Mouse (Mus musculus): ENCODE measurements around the gene Hist1h1a. TPM values are rescaled to one million over a fixed set of nuclear protein-coding genes. Genes with fewer than 3 reads are reported as not detected.

Gene Hist1h1a
- polyA plus RNA-seq, 1 experiment from 2014 or later = 4.3 TPM

DNA sequence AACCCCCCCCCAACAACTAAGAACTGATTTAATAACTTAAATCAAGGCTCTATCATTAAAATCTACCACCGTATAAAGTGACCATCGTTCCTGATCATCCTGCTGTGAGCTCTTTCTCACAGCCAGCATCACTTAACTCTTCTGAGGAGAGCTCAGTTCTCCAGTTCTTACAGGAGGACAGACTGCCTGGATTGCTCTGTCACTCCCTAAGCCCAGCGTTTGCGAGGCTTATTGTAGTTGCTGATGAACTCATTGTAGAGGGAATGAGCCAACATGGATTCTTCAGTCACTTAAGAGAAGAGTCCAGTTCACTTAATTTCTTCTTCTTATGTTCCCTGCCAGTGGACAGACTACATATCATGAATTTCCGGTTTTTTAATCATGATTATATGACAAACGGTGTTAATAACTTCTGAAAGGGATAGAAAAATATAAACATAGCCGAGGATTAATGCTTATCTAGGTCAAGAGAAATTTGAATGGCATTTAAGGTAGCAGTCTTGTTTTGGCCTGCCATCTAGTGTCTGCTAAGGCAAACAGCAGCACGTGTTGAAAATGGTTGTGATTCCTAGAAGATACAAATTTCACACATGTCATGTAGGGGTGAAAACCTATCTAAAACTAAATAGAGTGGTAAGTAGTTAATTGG lies 31.2 kb upstream of the Hist1h1a start:
- 22% methylated on average over 8 of the region's 8 CpGs for WGBS (ENCODE audit: insufficient replicate concordance)
- H3K4me3 ChIP-seq (replicated peaks) = no peak overlapping the region
- H3K27ac ChIP-seq (replicated peaks) = no peak overlapping the region
- no peak overlapping the region for H3K4me2 ChIP-seq
- H3K36me3 ChIP-seq (replicated peaks) = no peaks in the 10 kb centered on the region
- no peak overlapping the region for H3K9ac ChIP-seq
- ATAC-seq (ENCODE audit: insufficient read depth) = no peak
- H3K4me1 ChIP-seq (replicated peaks) = peaks cover 30% of the 10 kb centered on the region
- H3K27me3 ChIP-seq = no peaks in the 10 kb centered on the region
- no peaks in the 10 kb centered on the region for H3K9me3 ChIP-seq (replicated peaks)

DNA sequence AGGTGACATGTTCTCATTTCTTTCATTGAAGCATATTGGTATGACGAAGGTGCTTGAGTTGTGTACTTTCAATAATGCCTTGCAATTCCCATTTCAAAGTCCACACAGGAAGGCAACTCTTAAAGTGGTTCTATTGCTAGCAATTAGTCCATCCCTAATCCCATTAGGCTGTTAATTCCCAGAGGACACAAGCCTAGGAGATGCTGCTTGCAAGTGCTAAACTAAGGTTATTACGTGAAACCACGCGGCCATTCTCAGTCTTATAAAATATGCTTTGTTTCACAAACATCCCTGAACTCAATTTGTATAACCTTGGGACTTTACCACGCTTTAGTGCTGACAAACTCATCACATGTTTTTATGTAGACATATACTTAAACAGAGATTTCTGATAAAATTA lies 26.4 kb upstream of the Hist1h1a start:
- H3K9me3 ChIP-seq (replicated peaks) = no peaks in the 10 kb centered on the region
- peak overlapping the region; percentile 48; the same call in 1 of the 2 replicates for H3K27ac ChIP-seq (replicated peaks)
- no peak overlapping the region for H3K9ac ChIP-seq
- H3K4me3 ChIP-seq (replicated peaks) = no peak overlapping the region
- H3K4me1 ChIP-seq (replicated peaks) = peaks cover 23% of the 10 kb centered on the region
- WGBS (ENCODE audit: insufficient replicate concordance) = 84% methylated on average over 5 of the region's 5 CpGs
- H3K27me3 ChIP-seq = no peaks in the 10 kb centered on the region
- ATAC-seq (ENCODE audit: insufficient read depth) = no peak
- H3K4me2 ChIP-seq = no peak overlapping the region
- no peaks in the 10 kb centered on the region for H3K36me3 ChIP-seq (replicated peaks)

GRCm38 (mm10) chr13:23738041-23738440 lies 25.4 kb upstream of the Hist1h1a start:
- peaks cover 30% of the 10 kb centered on the region for H3K4me1 ChIP-seq (replicated peaks)
- H3K36me3 ChIP-seq (replicated peaks) = no peaks in the 10 kb centered on the region
- 19% methylated on average over 4 of the region's 4 CpGs for WGBS (ENCODE audit: insufficient replicate concordance)
- no peaks in the 10 kb centered on the region for H3K9me3 ChIP-seq (replicated peaks)
- no peak for ATAC-seq (ENCODE audit: insufficient read depth)
- peak overlapping the region; percentile 81 for H3K4me2 ChIP-seq
- peak overlapping the region; percentile 100 for H3K27ac ChIP-seq (replicated peaks)
- peak overlapping the region; percentile 87; the same call in 1 of the 2 replicates for H3K9ac ChIP-seq
- H3K27me3 ChIP-seq = no peaks in the 10 kb centered on the region
- H3K4me3 ChIP-seq (replicated peaks) = peak overlapping the region; percentile 60

DNA sequence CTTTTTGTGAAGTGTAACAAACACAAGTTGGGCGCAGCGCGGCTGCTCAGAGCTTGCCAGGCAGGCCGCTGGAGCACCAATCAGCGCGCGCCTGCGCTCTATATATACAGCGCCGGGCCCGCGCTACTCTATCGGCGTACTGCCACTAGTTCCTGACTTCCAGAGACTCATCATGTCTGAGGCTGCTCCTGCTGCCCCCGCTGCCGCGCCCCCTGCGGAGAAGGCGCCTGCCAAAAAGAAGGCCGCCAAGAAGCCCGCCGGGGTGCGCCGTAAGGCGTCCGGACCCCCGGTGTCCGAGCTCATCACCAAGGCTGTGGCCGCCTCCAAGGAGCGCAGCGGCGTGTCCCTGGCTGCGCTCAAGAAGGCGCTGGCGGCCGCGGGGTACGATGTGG lies 24.8 kb upstream of the Hist1h1a start, which contains the start of gene Hist1h1c:
Hist1h1c (plus strand) TSS at position 132 of the 392 bp plus-strand sequence.
- WGBS (ENCODE audit: insufficient replicate concordance) = 1% methylated on average over 38 of the region's 38 CpGs
- Histone ChIP-seq H3K4me3 (replicated peaks) (peak within 1 kb of the TSS; percentile 60), H3K4me1 (replicated peaks) (peaks cover 34% of the 10 kb centered on the region), H3K9me3 (replicated peaks) (no peaks in the 10 kb centered on the region), H3K27me3 (no peaks in the 10 kb centered on the region), H3K9ac (peak within 1 kb of the TSS; percentile 87), H3K27ac (replicated peaks) (peak within 1 kb of the TSS; percentile 100), H3K4me2 (peak within 1 kb of the TSS; percentile 81), H3K36me3 (replicated peaks) (no peaks in the 10 kb centered on the region)
- peak; percentile 77 for ATAC-seq (ENCODE audit: insufficient read depth)

- Histone ChIP-seq H3K36me3 (replicated peaks) (no peaks in the 10 kb centered on the region), H3K9ac (peak overlapping the region; percentile 87), H3K4me1 (replicated peaks) (peaks cover 35% of the 10 kb centered on the region), H3K9me3 (replicated peaks) (no peaks in the 10 kb centered on the region), H3K27ac (replicated peaks) (peak overlapping the region; percentile 100), H3K27me3 (no peaks in the 10 kb centered on the region), H3K4me2 (peak overlapping the region; percentile 81), H3K4me3 (replicated peaks) (peak overlapping the region; percentile 60)
- ATAC-seq (ENCODE audit: insufficient read depth) = peak; percentile 81
- WGBS (ENCODE audit: insufficient replicate concordance) = under 1% methylated on average over 39 of the region's 39 CpGs
These were observed 24.2 kb upstream of the Hist1h1a start for GRCm38 (mm10) chr13:23739069-23739921.

- under 1% methylated on average over 14 of the region's 14 CpGs for WGBS (ENCODE audit: insufficient replicate concordance)
- ATAC-seq (ENCODE audit: insufficient read depth) = no peak
- peaks cover 39% of the 10 kb centered on the region for H3K4me1 ChIP-seq (replicated peaks)
These were observed 23.6 kb upstream of the Hist1h1a start for GRCm38 (mm10) chr13:23739922-23740252.

GRCm38 (mm10) chr13:23740256-23740840 lies 23.1 kb upstream of the Hist1h1a start:
- Histone ChIP-seq H3K4me1 (replicated peaks) (peaks cover 39% of the 10 kb centered on the region), H3K36me3 (replicated peaks) (no peaks in the 10 kb centered on the region), H3K4me3 (replicated peaks) (peak overlapping the region; percentile 60), H3K27ac (replicated peaks) (peak overlapping the region; percentile 100), H3K9me3 (replicated peaks) (no peaks in the 10 kb centered on the region), H3K9ac (peak overlapping the region; percentile 87), H3K4me2 (peak overlapping the region; percentile 81), H3K27me3 (no peaks in the 10 kb centered on the region)
- WGBS (ENCODE audit: insufficient replicate concordance) = 16% methylated on average over 13 of the region's 13 CpGs
- ATAC-seq (ENCODE audit: insufficient read depth) = no peak

More at GRCm38 (mm10) chr13:23739922-23740252, 23.6 kb upstream of the Hist1h1a start:
- no peaks in the 10 kb centered on the region for H3K9me3 ChIP-seq (replicated peaks)
- H3K9ac ChIP-seq = peak overlapping the region; percentile 87
- peak overlapping the region; percentile 100 for H3K27ac ChIP-seq (replicated peaks)
- H3K27me3 ChIP-seq = no peaks in the 10 kb centered on the region
- no peaks in the 10 kb centered on the region for H3K36me3 ChIP-seq (replicated peaks)
- H3K4me2 ChIP-seq = peak overlapping the region; percentile 81
- H3K4me3 ChIP-seq (replicated peaks) = peak overlapping the region; percentile 60

DNA sequence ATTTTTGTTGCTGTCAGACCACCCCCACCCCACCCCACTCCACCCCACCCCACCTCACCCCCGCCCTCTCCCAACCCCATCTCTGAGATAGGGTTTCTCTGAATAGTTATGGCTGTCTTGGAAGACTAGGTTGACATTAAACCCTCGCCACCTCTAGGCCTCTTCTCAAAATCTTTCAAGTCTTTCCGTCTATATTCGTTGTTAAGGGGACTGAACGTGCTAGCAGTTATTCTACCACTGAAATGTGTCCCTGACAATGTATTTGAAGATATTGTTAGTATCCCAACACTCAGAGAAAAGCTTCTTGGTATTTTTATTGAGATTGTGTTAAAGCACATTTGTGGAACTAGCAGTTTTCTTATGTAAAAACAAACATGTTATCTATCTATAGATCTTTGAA lies 22.6 kb upstream of the Hist1h1a start:
- peak overlapping the region; percentile 81 for H3K4me2 ChIP-seq
- peaks cover 39% of the 10 kb centered on the region for H3K4me1 ChIP-seq (replicated peaks)
- WGBS (ENCODE audit: insufficient replicate concordance) = 25% methylated on average over 5 of the region's 5 CpGs
- no peaks in the 10 kb centered on the region for H3K36me3 ChIP-seq (replicated peaks)
- H3K9me3 ChIP-seq (replicated peaks) = no peaks in the 10 kb centered on the region
- peak overlapping the region; percentile 60 for H3K4me3 ChIP-seq (replicated peaks)
- peak overlapping the region; percentile 100 for H3K27ac ChIP-seq (replicated peaks)
- H3K9ac ChIP-seq = peak overlapping the region; percentile 87
- no peaks in the 10 kb centered on the region for H3K27me3 ChIP-seq
- no peak for ATAC-seq (ENCODE audit: insufficient read depth)

DNA sequence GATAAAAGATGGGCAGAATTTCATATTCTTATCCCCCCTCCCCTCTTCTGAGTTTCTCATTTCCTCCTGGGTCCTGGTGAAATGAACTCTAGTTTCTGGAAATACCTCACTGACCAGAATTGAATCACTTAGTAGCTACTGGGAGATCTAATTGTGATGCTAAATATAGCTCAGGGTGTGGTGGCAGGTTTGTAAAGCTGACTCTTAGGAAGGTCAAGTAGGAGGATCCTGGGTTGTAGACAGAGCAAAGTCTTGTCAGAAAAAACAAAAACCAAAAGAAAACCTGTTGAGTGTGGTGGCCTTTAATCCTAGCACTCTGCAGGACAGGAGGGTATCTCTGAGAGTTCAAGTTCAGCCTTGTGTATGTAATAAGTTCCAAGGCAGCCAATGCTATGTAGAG lies 21.5 kb upstream of the Hist1h1a start:
- no peaks in the 10 kb centered on the region for H3K9me3 ChIP-seq (replicated peaks)
- no peaks in the 10 kb centered on the region for H3K36me3 ChIP-seq (replicated peaks)
- peak overlapping the region; percentile 13 for H3K4me3 ChIP-seq (replicated peaks)
- peak overlapping the region; percentile 52 for H3K4me2 ChIP-seq
- peak overlapping the region; percentile 19 for H3K9ac ChIP-seq
- H3K27me3 ChIP-seq = no peaks in the 10 kb centered on the region
- peak overlapping the region; percentile 85 for H3K27ac ChIP-seq (replicated peaks)
- H3K4me1 ChIP-seq (replicated peaks) = peaks cover 39% of the 10 kb centered on the region
- no peak for ATAC-seq (ENCODE audit: insufficient read depth)

DNA sequence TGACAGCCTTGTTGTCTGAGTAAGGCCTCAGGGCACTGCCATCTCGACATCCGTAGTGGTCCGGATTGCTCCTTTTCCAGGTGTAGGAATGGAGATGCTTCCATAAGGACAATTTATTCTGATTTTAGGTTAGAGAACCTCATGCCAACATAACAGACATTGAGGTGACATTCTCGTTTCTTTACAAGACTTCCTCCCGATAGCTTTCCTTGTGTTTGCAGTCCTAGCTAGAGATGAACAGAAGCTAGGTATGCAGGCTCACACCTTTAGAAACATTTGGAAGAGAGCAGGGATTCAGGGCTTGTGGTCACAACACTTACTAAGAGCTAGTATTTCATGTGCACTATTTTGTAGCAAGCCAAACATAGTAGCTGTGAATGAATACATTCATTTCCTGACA lies 20.3 kb upstream of the Hist1h1a start:
- Histone ChIP-seq H3K36me3 (replicated peaks) (no peaks in the 10 kb centered on the region), H3K4me3 (replicated peaks) (peak overlapping the region; percentile 23), H3K4me2 (peak overlapping the region; percentile 48), H3K9me3 (replicated peaks) (no peaks in the 10 kb centered on the region), H3K27ac (replicated peaks) (peak overlapping the region; percentile 83), H3K27me3 (no peaks in the 10 kb centered on the region), H3K4me1 (replicated peaks) (peaks cover 39% of the 10 kb centered on the region), H3K9ac (peak overlapping the region; percentile 38)
- no peak for ATAC-seq (ENCODE audit: insufficient read depth)
- WGBS (ENCODE audit: insufficient replicate concordance) = 87% methylated on average over 5 of the region's 5 CpGs

DNA sequence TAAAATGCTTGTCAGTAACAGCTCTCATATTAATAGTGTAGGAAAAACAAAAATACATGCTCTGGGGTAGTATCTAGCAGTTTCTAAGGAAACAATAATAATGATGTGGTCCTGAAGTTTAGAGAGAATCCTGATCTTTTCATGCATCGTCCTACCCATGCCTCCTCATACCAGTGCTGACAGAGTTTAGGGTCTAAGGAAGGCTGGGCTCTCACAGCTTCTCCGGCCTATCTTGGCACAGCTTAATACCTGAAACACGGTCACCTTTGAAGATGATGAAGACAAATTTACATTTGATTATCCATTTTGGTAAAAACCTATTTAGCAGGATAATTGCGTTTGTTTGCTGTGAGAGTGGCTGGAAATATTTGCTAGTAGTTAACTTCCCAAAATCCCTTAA lies 19.5 kb upstream of the Hist1h1a start:
- Histone ChIP-seq H3K4me1 (replicated peaks) (peaks cover 44% of the 10 kb centered on the region), H3K4me3 (replicated peaks) (peak overlapping the region; percentile 62), H3K9ac (peak overlapping the region; percentile 62), H3K27ac (replicated peaks) (peak overlapping the region; percentile 99), H3K9me3 (replicated peaks) (no peaks in the 10 kb centered on the region), H3K36me3 (replicated peaks) (no peaks in the 10 kb centered on the region), H3K27me3 (no peaks in the 10 kb centered on the region), H3K4me2 (peak overlapping the region; percentile 66)
- ATAC-seq (ENCODE audit: insufficient read depth) = no peak
- WGBS (ENCODE audit: insufficient replicate concordance) = 52% methylated on average over 4 of the region's 4 CpGs
